19 mouse cellular contexts compared by ENCODE assay signal in genomic region chr1:152845211-152845730, GRCm38 (mm10). TPM values are rescaled to one million over a fixed set of nuclear protein-coding genes. Genes with fewer than 3 reads are reported as not detected.
DNase-seq lines count a peak whose midpoint lies in the region; ATAC-seq and TF ChIP-seq lines count a peak whose summit lies in the region.
"Had no signal": no experiment of that assay in that cellular context is flagged by ENCODE, and none has a peak within 500 bp of the region (broad histone marks: within the 10 kb centered on the region; RNA-seq: fewer than 3 reads in every experiment).

No protein-coding gene starts in this region.

- H3K36me3 ChIP-seq in heart, embryonic 16.5 days (ENCODE audit: control insufficient read depth, insufficient read depth), result peaks cover 56% of the 10 kb centered on the region
- peaks cover 38% of the 10 kb centered on the region for H3K36me3 ChIP-seq in heart, embryonic 11.5 days (ENCODE audit: control insufficient read depth, insufficient read depth, low read length)
- H3K36me3 ChIP-seq in ES-Bruce4 (ENCODE audit: control insufficient read depth, insufficient read depth, low read length, poor library complexity, severe bottlenecking), result peaks cover 88% of the 10 kb centered on the region
- H3K36me3 ChIP-seq in ES-E14 (ENCODE audit: control insufficient read depth, insufficient read depth, low read length, poor library complexity, severe bottlenecking), result peaks cover 39% of the 10 kb centered on the region
- peaks cover 89% of the 10 kb centered on the region for H3K36me3 ChIP-seq in limb, embryonic 14.5 days (ENCODE audit: control insufficient read depth, insufficient read depth, low read length)

- no peaks in the 10 kb centered on the region for H3K27me3 ChIP-seq in heart, embryonic 16.5 days (ENCODE audit: control insufficient read depth, insufficient read depth, low read length)
- no peaks in the 10 kb centered on the region for H3K27me3 ChIP-seq in heart, embryonic 11.5 days (ENCODE audit: control insufficient read depth, insufficient read depth, low read length)
- no peaks in the 10 kb centered on the region for H3K27me3 ChIP-seq in ES-Bruce4 (ENCODE audit: control insufficient read depth, insufficient read depth, low read length, poor library complexity, severe bottlenecking)
- no peaks in the 10 kb centered on the region for H3K27me3 ChIP-seq in limb, embryonic 14.5 days (ENCODE audit: control insufficient read depth, insufficient read depth, low read length)
- H3K27me3 ChIP-seq: CH12.LX; forebrain, embryonic 15.5 days; heart, embryonic 13.5 days; hindbrain, embryonic 12.5 days had no signal

- DNase-seq in ES-E14 (ENCODE audit: low read depth, low spot score), result no peak
- DNase-seq in limb, embryonic 14.5 days (ENCODE audit: low spot score), result peak; percentile 4
- DNase-seq in retina, embryonic 14.5 days (ENCODE audit: low spot score), result no peak
- DNase-seq: adrenal gland, adult 8-10 months; adrenal gland, postnatal 36 days; cerebellum, adult 2 months; cerebellum, postnatal 10 days; gastrocnemius, postnatal 10 days; heart, postnatal 10 days; heart, postnatal 4 days had no signal

- in situ Hi-C loops in ES-E14 (cut with MboI; ENCODE audit: low sequenced_read_pairs in 2 of 2, unreplicated experiment in 2 of 2), result no loop called here

- no peak for TF ChIP-seq POLR2A in ES-Bruce4 (IDR thresholded peaks at IDR 0.05; ENCODE audit: insufficient read depth, low read length)
- TF ChIP-seq POLR2A in limb, embryonic 14.5 days (IDR thresholded peaks at IDR 0.05; ENCODE audit: borderline replicate concordance, extremely low read depth, insufficient read depth, insufficient read length), result no peak

- H3K9ac ChIP-seq in heart, embryonic 16.5 days (ENCODE audit: low read length), result no peak overlapping the region
- no peak overlapping the region for H3K9ac ChIP-seq in heart, embryonic 11.5 days (ENCODE audit: low read depth, low read length)
- no peak overlapping the region for H3K9ac ChIP-seq in ES-Bruce4 (ENCODE audit: low read depth, poor library complexity, severe bottlenecking)
- no peak overlapping the region for H3K9ac ChIP-seq in ES-E14 (ENCODE audit: insufficient read depth, low read depth, low read length, poor library complexity, severe bottlenecking)
- H3K9ac ChIP-seq in limb, embryonic 14.5 days (ENCODE audit: low read depth, low read length, severe bottlenecking), result no peak overlapping the region
- H3K9ac ChIP-seq: forebrain, embryonic 15.5 days; heart, embryonic 13.5 days; hindbrain, embryonic 12.5 days had no signal

- WGBS in heart, embryonic 16.5 days, result 68% methylated on average over 3 of the region's 3 CpGs
- 86% methylated on average over 3 of the region's 3 CpGs for WGBS in heart, embryonic 11.5 days (ENCODE audit: insufficient replicate concordance)
- 60% methylated on average over 3 of the region's 3 CpGs for WGBS in limb, embryonic 14.5 days

- no peaks in the 10 kb centered on the region for H3K4me1 ChIP-seq in heart, embryonic 16.5 days (ENCODE audit: control insufficient read depth, insufficient read depth, low read length)
- H3K4me1 ChIP-seq in heart, embryonic 11.5 days (ENCODE audit: control insufficient read depth, insufficient read depth, low read length), result no peaks in the 10 kb centered on the region
- H3K4me1 ChIP-seq in ES-Bruce4 (ENCODE audit: control insufficient read depth, insufficient read depth, low read length), result peaks cover 2% of the 10 kb centered on the region
- H3K4me1 ChIP-seq in ES-E14 (ENCODE audit: control insufficient read depth in 2 of 2, insufficient read depth in 2 of 2, low read length in 2 of 2, poor library complexity in 1 of 2), result peaks cover 2 to 3% of the 10 kb centered on the region in 2 experiments; a peak in 2 of 4 replicates
- no peaks in the 10 kb centered on the region for H3K4me1 ChIP-seq in limb, embryonic 14.5 days (ENCODE audit: control insufficient read depth, insufficient read depth, low read length)
- H3K4me1 ChIP-seq: forebrain, embryonic 15.5 days; hindbrain, embryonic 12.5 days had no signal

- TF ChIP-seq CTCF in ES-Bruce4 (IDR thresholded peaks at IDR 0.05; ENCODE audit: low read depth, low read length), result no peak

- no peak overlapping the region for H3K27ac ChIP-seq in heart, embryonic 16.5 days (ENCODE audit: low read length)
- H3K27ac ChIP-seq in heart, embryonic 11.5 days (ENCODE audit: low read depth, low read length), result no peak overlapping the region
- H3K27ac ChIP-seq in ES-Bruce4 (ENCODE audit: insufficient read depth, low read length) (peak overlapping the region; percentile 56; the same call in 1 of the 2 replicates), ES-E14 (ENCODE audit: insufficient read depth, low read depth, low read length, poor library complexity, severe bottlenecking) (0 out of 2 replicates have a peak overlapping the region, but pooled peaks have one; percentile 9)
- no peak overlapping the region for H3K27ac ChIP-seq in limb, embryonic 14.5 days (replicated peaks; ENCODE audit: low read depth, low read length)
- H3K27ac ChIP-seq: forebrain, embryonic 15.5 days; heart, embryonic 13.5 days; hindbrain, embryonic 12.5 days had no signal

- H3K9me3 ChIP-seq in heart, embryonic 16.5 days (replicated peaks; ENCODE audit: control insufficient read depth, low read length), result no peaks in the 10 kb centered on the region
- H3K9me3 ChIP-seq in heart, embryonic 11.5 days (replicated peaks; ENCODE audit: control insufficient read depth, low read length), result no peaks in the 10 kb centered on the region
- H3K9me3 ChIP-seq in ES-Bruce4 (replicated peaks; ENCODE audit: control insufficient read depth, insufficient read depth, low read length, poor library complexity, severe bottlenecking), result no peaks in the 10 kb centered on the region
- H3K9me3 ChIP-seq in ES-E14 (ENCODE audit: control insufficient read depth, insufficient read depth, low read depth, low read length), result no peaks in the 10 kb centered on the region
- no peaks in the 10 kb centered on the region for H3K9me3 ChIP-seq in limb, embryonic 14.5 days (ENCODE audit: control insufficient read depth, low read length)
- H3K9me3 ChIP-seq: forebrain, embryonic 15.5 days; heart, embryonic 13.5 days; hindbrain, embryonic 12.5 days had no signal

- peak; percentile 63; the same call in 1 of the 2 replicates for TF ChIP-seq EP300 in ES-Bruce4 (IDR thresholded peaks at IDR 0.05; ENCODE audit: insufficient read depth, low read depth, low read length)

- H3K4me2 ChIP-seq in heart, embryonic 16.5 days (ENCODE audit: low read depth, low read length), result no peak overlapping the region
- H3K4me2 ChIP-seq in heart, embryonic 11.5 days, result no peak overlapping the region
- H3K4me2 ChIP-seq in limb, embryonic 14.5 days (replicated peaks; ENCODE audit: low read depth, low read length, severe bottlenecking), result no peak overlapping the region
- H3K4me2 ChIP-seq: forebrain, embryonic 15.5 days; heart, embryonic 13.5 days; hindbrain, embryonic 12.5 days had no signal

- peak; percentile 32; the same call in 1 of the 2 replicates for ATAC-seq in heart, embryonic 16.5 days (replicated peaks; ENCODE audit: extremely low read depth, insufficient read depth, low FRiP score)
- no peak for ATAC-seq in heart, embryonic 11.5 days (replicated peaks; ENCODE audit: insufficient number of reproducible peaks, low FRiP score, low TSS enrichment)
- no peak; the same call in 1 of the 2 replicates for ATAC-seq in limb, embryonic 14.5 days (ENCODE audit: low FRiP score, low read depth)
- ATAC-seq: forebrain, embryonic 15.5 days; hindbrain, embryonic 16.5 days; inflammation-experienced regulatory T-cells, adult 6 months had no signal

- H3K4me3 ChIP-seq in heart, embryonic 16.5 days (ENCODE audit: low read length), result no peak overlapping the region
- H3K4me3 ChIP-seq in heart, embryonic 11.5 days (ENCODE audit: low read depth, low read length), result no peak overlapping the region
- no peak overlapping the region for H3K4me3 ChIP-seq in ES-Bruce4 (ENCODE audit: low read depth, low read length)
- no peak overlapping the region for H3K4me3 ChIP-seq in ES-E14 (ENCODE audit: insufficient read depth in 1 of 2, low read depth in 1 of 2, low read length in 2 of 2, poor library complexity in 1 of 2, severe bottlenecking in 1 of 2)
- no peak overlapping the region for H3K4me3 ChIP-seq in limb, embryonic 14.5 days (replicated peaks; ENCODE audit: low read length)
- H3K4me3 ChIP-seq: forebrain, embryonic 15.5 days; heart, embryonic 13.5 days; hindbrain, embryonic 12.5 days had no signal

TF ChIP-seq in ES-E14, 5 proteins besides CTCF, POLR2A, EP300 and RAD21:
- TF ChIP-seq ZNF384 (IDR thresholded peaks at IDR 0.05; ENCODE audit: low read depth, low read length) (no peak), CHD2 (IDR thresholded peaks at IDR 0.05; ENCODE audit: low read depth, low read length) (no peak), ZC3H11A (IDR thresholded peaks at IDR 0.05; ENCODE audit: borderline replicate concordance, low read depth, low read length) (no peak), HCFC1 (IDR thresholded peaks at IDR 0.05; ENCODE audit: borderline replicate concordance, insufficient read depth, low read length) (no peak), MAFK (IDR thresholded peaks at IDR 0.05; ENCODE audit: insufficient read depth, low read depth, low read length) (no peak)

RNA-seq across cellular contexts. Expression of gene Ncf2, which starts 45.3 kb away (rescaled TPM):
- 4.0 and 6.1 TPM in 2 replicates for polyA plus RNA-seq in heart, embryonic 16.5 days (2015; fragmentation: Nextera tagmentation; extraction: Ambion mirVana)
- 3.7 and 4.7 TPM in 2 replicates for polyA plus RNA-seq in heart, embryonic 11.5 days (2014; fragmentation: Nextera tagmentation; extraction: Ambion mirVana)
- polyA plus RNA-seq in ES-Bruce4 (2011; ENCODE audit: insufficient read depth, insufficient read length, low read depth, missing spikeins), result 1.4 and 1.6 TPM in 2 replicates
- 2.7 and 5.4 TPM in 2 replicates for total RNA-seq in ES-E14 (2012; rRNA removed)
- 3.8 and 5.2 TPM in 2 replicates for polyA plus RNA-seq in limb, embryonic 14.5 days (2012; rRNA removed)
- polyA plus RNA-seq in limb, embryonic 14.5 days (2014; fragmentation: Nextera tagmentation; extraction: Ambion mirVana), result 6.0 and 6.8 TPM in 2 replicates

RNA-seq across cellular contexts. Expression of gene Smg7, which starts 57.2 kb away (rescaled TPM):
- polyA plus RNA-seq in heart, embryonic 16.5 days (2015; fragmentation: Nextera tagmentation; extraction: Ambion mirVana), result 21.5 and 23.2 TPM in 2 replicates
- polyA plus RNA-seq in heart, embryonic 11.5 days (2014; fragmentation: Nextera tagmentation; extraction: Ambion mirVana), result 31.6 and 34.9 TPM in 2 replicates
- 144 and 156 TPM in 2 replicates for polyA plus RNA-seq in ES-Bruce4 (2011; ENCODE audit: insufficient read depth, insufficient read length, low read depth, missing spikeins)
- 86.7 and 88.4 TPM in 2 replicates for total RNA-seq in ES-E14 (2012; rRNA removed)
- 37.3 and 42.9 TPM in 2 replicates for polyA plus RNA-seq in limb, embryonic 14.5 days (2012; rRNA removed)
- 30.0 and 33.2 TPM in 2 replicates for polyA plus RNA-seq in limb, embryonic 14.5 days (2014; fragmentation: Nextera tagmentation; extraction: Ambion mirVana)

Comparison
In these comparisons a context has a peak if more than half of its experiments do, and no peak if none do; other contexts are left out.
1. H3K27ac ChIP-seq: peak in ES-Bruce4 (single experiment) and ES-E14 (single experiment); none in heart, embryonic 16.5 days (single experiment), heart, embryonic 11.5 days (single experiment) and limb, embryonic 14.5 days (single experiment).